Mouse (Mus musculus): ENCODE data around the gene Taar4.

Gene Taar4

GRCm38 (mm10) chr10:23960444-23960915, at the start of gene Taar4:
TSS of gene Taar4 (plus strand) at chr10:23960494.
- peak; percentile 36 for DNase-seq (ENCODE audit: low read depth)

- no peak for DNase-seq (ENCODE audit: low read depth)
Measured at GRCm38 (mm10) chr10:23920056-23920455, 40.2 kb upstream of the Taar4 start, which contains the start of gene Taar1. TSS of gene Taar1 (plus strand) at chr10:23920356.

GRCm38 (mm10) chr10:23922468-23922867, 37.8 kb upstream of the Taar4 start:
- no peak for DNase-seq (ENCODE audit: low read depth)

DNA sequence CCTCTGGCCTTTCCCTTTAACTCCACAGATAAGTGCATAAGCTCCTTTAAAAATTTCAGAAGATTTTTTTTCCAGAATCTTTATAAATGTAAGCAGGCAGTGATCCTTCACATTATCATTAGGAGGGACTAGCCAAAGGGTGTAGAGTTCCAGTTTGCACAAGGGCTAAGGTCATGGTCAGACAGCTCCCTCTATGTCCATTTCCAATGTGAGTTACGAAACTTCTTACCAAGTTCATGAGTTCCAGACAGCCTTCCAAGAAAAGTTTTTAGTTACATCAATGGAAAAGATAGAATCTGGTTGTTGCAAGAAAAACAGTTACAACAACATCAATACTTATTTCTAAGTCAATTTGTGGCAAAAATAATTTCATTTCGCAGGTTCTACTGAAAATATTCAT, 36.4 kb upstream of the Taar4 start:
- DNase-seq (ENCODE audit: low read depth): no peak

GRCm38 (mm10) chr10:23937613-23938012, 22.7 kb upstream of the Taar4 start:
- no peak for DNase-seq (ENCODE audit: low read depth)

DNA sequence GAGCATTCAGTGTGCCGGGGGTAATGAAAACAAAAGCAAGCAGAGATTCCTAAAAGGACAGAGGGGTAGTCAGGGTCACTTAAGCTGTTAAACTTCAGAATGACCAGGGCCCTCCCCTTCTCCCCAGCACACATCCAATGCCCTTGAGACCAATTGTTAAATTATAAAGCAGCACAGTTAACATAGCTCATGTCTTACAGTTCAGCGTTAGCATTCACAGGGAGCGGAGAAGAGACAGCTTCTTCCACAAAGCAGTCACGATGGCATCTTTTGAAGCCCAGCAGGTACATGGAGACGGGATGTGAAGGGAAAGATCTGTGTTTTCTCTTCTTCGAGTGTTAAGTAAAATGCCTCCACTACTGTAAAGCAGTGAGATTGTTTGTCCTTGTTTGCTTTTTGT, 22.0 kb upstream of the Taar4 start, which contains the start of gene Taar2:
Taar2 (plus strand) TSS at position 261 of the 400 bp plus-strand sequence.
- no peak for DNase-seq (ENCODE audit: low read depth)

GRCm38 (mm10) chr10:23942465-23942864, 17.8 kb upstream of the Taar4 start:
- peak; percentile 57 for DNase-seq (ENCODE audit: low read depth)

GRCm38 (mm10) chr10:23948026-23948425, 12.3 kb upstream of the Taar4 start:
- DNase-seq (ENCODE audit: low read depth): no peak

DNA sequence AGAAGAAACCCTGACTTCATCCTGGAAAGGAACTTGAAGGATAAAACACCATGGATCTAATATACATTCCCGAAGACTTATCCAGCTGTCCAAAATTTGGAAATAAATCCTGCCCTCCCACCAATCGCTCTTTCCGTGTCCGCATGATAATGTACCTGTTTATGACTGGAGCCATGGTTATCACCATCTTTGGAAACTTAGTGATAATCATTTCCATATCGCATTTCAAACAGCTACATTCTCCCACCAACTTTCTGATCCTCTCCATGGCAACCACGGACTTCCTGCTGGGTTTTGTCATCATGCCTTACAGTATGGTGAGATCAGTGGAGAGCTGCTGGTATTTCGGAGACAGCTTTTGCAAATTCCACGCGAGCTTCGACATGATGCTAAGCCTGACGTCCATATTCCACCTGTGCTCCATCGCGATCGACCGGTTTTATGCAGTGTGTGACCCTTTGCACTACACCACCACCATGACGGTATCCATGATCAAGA, 10.7 kb upstream of the Taar4 start, which contains the start of gene Taar3:
Taar3 (plus strand) TSS at position 51 of the 498 bp plus-strand sequence.
- no peak for DNase-seq (ENCODE audit: low read depth)

DNA sequence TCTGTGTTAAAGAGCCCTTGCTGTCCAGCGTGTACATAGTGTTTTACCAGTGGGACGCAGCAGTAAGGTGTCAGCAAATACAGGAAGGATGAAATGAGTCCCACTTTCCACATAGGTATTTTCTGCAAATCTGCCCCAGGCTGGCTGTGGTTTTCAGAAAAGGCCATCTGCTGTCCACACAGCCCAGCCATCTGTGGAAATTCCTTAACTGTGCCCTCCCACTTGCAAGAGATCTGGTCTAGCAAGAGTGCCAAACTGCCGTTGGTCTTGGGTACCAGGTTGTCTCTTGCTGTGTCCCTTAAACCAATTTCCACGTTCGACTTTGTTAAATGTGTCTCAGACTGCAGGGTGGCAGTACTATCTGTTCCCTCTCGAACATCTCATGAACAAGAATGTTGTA, 8.6 kb upstream of the Taar4 start:
- no peak for DNase-seq (ENCODE audit: low read depth)

DNA sequence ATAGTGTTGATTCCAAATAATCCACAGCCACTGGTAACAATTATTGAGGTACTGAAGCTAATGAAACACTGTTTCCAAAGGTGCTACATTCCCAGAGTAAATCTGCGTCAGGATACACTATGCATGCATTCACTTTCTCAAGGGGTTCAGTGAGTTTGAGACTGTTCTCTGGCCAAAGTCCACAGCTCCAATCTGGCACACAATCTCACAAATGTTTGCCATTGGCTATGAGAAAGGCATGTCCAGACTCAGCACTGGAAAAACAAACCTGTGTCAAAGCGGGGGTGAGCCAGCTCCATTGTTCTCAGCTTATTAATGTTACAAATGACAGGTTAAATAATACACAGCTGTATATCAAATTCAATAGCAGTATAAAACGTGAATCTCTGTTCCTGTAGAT, 1.2 kb upstream of the Taar4 start:
- DNase-seq (ENCODE audit: low read depth): no peak

- DNase-seq (ENCODE audit: low read depth): no peak
Measured at GRCm38 (mm10) chr10:23963444-23963843, 3.1 kb downstream of the Taar4 start.

DNA sequence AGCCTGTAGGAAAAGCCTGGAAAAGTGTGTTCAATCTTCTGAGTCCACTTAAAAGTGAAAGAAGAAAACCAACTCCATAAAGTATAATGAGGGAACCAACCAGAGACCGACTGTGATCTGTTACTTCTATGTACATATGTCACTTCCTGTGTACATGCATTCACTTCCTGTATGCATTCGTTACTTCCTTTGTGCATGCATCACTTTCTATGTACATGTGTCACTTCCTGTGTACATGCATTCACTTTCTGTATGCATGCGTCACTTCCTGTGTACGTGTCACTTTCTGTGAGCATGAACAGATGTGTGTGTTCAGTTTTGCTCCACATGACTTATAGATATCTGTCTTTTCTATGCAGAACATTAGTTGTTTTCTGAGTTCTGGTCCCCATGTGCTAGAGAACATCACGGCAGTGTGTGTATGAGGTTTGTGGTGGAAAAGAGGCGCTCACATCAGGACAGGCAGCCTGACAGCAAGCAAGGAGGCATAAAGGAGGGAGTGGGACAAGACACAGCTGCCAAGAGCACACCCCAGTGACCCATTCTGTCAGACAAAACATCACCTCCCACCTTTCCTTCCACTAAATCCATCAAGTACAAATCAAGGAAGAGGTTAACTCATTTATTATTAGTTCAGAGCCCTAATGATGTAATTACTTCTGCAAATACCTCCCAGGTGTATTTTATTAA, 4.8 kb downstream of the Taar4 start:
- DNase-seq (ENCODE audit: low read depth): peak; percentile 45

- no peak for DNase-seq (ENCODE audit: low read depth)
Measured at GRCm38 (mm10) chr10:23970656-23971165, 10.4 kb downstream of the Taar4 start, which contains the start of gene Taar5. TSS of gene Taar5 (plus strand) at chr10:23970706.

- DNase-seq (ENCODE audit: low read depth): no peak
Measured at GRCm38 (mm10) chr10:23971256-23971655, 11.0 kb downstream of the Taar4 start.

GRCm38 (mm10) chr10:23977958-23978357, 17.7 kb downstream of the Taar4 start:
- DNase-seq (ENCODE audit: low read depth): no peak

- DNase-seq (ENCODE audit: low read depth): peak; percentile 72
Measured at GRCm38 (mm10) chr10:23978901-23979705, 18.8 kb downstream of the Taar4 start.

DNA sequence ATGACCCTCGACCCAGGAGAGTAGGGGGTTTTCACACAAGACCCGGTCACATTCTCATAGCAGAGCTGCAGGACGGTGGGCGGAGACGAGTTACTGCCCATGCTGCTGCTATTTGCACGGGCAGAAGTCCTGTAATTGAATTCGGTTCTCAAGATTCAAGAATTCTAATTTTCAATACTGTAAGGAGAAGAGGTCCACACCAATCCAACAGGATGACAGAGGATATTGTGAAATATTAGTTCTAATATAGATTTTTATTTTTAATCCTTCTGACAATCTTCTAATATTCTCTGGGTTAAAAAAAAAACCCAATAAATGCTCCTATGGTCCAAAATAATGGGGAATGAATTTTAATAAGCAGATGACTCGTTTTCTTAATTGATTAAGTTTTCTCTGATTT, 25.3 kb downstream of the Taar4 start, which contains the start of gene Taar6:
Taar6 (minus strand) TSS at position 101 of the 400 bp plus-strand sequence.
- no peak for DNase-seq (ENCODE audit: low read depth)

DNA sequence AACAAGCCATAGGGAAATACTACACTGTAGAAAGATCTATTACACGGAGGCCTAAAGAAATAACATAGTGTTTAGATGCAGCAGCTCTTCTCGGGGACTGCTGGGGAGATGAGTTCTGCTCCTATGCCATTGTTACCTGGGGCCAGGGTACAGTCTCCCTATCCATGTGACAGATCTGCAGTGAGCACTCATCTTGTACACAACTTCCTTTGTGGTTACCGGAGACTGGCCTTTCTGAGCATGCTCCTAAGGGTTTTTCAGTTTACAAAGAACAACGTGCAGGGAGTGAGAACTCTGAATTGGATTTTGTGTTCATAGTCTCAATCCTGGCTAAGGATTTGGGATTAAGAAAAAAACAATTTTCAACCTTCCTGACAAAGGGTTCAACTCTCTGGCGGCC, 26.1 kb downstream of the Taar4 start:
- peak; percentile 20 for DNase-seq (ENCODE audit: low read depth)

DNA sequence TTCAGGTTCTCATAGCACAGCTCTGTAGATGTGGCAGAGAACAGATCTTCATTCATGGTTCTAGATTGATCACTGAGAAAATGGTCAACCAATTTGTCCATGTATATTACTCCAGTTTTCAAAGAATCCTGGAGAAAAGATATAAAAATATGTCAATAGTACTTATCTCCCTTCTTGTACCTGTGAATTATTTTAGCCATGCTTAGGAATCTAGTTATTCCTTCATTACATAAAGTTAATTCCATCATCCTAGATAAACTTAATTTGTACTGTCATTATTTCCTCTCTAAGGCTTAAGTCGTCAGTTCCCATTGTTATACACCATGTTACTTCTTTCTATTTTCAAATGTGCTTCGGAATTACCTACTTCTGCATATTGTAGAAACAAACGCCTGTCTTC, 33.1 kb downstream of the Taar4 start, which contains the start of gene Taar7a:
Taar7a (minus strand) TSS at position 101 of the 400 bp plus-strand sequence.
- DNase-seq (ENCODE audit: low read depth): no peak

GRCm38 (mm10) chr10:23999639-24000038, 39.3 kb downstream of the Taar4 start, which contains the start of gene Taar7b:
TSS of gene Taar7b (plus strand) at chr10:23999939.
- DNase-seq (ENCODE audit: low read depth): no peak

GRCm38 (mm10) chr10:24006442-24006841, 46.1 kb downstream of the Taar4 start:
- no peak for DNase-seq (ENCODE audit: low read depth)
